Mouse (Mus musculus) fat pad, adult 2 months (tissue): ENCODE data around the gene Mink1.
A peak's percentile ranks its signal among the peaks of the same experiment; 100 is the strongest.

Experiments
- DNase-seq: peaks from one replicate; pipeline ENCODE4 v3.0.0-alpha.2; 2011; ENCODE audit warnings: low read depth, low spot score; ENCODE audit errors: extremely low read depth

Gene Mink1

GRCm38 (mm10) chr11:70628431-70628830 lies 65.8 kb downstream of the Mink1 start:
- no peak for DNase-seq

DNA sequence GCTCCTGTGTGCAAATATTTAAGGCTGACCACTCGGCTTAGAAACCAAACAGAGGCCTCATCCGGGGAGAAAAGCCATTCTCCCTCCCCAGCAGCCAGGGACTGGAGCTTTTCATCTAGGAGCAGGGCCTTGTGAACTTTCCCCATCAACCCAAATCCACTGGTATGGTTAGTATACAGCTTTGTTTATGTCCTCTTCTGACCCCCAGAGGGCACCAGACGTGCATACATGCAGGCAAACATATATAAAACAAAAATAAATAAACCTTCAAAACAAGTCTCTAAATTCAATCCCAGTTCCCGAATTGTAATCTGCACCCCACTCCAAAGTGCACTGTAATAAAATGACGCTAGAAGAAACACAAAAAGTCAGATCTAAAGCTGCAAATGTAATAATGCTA lies 66.9 kb downstream of the Mink1 start:
- DNase-seq: no peak

GRCm38 (mm10) chr11:70630129-70630528 lies 67.4 kb downstream of the Mink1 start:
- DNase-seq: no peak

GRCm38 (mm10) chr11:70635601-70636000 lies 72.9 kb downstream of the Mink1 start:
- DNase-seq: peak; percentile 69

- DNase-seq: no peak
Observed at GRCm38 (mm10) chr11:70637764-70638163, 75.1 kb downstream of the Mink1 start.

DNA sequence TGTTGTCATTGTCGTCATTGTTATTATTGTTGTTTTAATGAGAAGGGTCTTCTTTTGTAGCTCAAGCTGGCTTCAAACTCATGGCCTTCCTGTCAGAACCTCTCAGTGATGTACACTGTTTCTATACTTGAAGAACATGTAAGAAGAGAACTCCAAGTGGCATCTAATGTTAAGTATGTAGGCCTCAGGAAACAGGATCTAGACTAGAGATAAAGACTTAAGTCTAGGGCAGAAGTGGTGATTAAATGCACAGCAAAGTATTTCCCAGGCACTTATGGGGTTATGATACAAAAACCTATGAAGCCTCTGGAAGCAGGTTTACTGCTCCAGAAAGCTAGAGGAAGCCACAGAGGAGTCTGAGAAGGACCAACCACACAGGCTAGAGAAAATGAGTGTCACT lies 75.6 kb downstream of the Mink1 start:
- DNase-seq: no peak

GRCm38 (mm10) chr11:70638714-70639278 lies 76.1 kb downstream of the Mink1 start, which contains the start of gene Gp1ba:
Gene Gp1ba (plus strand): TSS chr11:70639122.
- no peak for DNase-seq

- no peak for DNase-seq
Observed at GRCm38 (mm10) chr11:70639976-70640375, 77.3 kb downstream of the Mink1 start.

GRCm38 (mm10) chr11:70641241-70641640 lies 78.6 kb downstream of the Mink1 start:
- no peak for DNase-seq

GRCm38 (mm10) chr11:70643051-70643450 lies 80.4 kb downstream of the Mink1 start:
- DNase-seq: no peak

DNA sequence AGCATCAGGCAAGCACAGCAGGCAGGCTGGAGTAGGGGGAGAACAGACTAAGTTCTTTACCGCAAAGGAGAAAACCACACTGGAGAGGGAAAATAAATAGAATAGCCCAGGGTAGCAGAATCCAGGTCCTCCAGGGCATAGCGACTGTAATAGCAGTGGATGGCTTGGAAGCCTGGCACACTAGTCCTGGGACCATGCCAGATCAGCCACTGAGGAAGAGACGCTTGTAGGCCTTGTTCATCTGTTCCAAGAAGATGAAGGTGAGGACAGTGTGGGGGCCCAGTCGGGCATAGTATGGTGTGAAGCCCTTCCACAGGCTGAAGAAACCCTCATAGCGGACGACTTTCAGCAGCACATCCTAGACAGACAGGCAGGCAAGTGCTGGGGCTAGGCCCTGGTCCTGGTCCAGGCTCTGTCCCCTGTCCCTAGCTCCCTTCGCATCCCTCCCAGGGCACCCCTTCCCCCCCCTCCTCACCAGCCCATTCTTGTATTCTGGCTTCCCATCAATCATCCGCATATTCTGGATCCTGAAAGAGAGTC lies 82.0 kb downstream of the Mink1 start:
- DNase-seq: no peak

DNA sequence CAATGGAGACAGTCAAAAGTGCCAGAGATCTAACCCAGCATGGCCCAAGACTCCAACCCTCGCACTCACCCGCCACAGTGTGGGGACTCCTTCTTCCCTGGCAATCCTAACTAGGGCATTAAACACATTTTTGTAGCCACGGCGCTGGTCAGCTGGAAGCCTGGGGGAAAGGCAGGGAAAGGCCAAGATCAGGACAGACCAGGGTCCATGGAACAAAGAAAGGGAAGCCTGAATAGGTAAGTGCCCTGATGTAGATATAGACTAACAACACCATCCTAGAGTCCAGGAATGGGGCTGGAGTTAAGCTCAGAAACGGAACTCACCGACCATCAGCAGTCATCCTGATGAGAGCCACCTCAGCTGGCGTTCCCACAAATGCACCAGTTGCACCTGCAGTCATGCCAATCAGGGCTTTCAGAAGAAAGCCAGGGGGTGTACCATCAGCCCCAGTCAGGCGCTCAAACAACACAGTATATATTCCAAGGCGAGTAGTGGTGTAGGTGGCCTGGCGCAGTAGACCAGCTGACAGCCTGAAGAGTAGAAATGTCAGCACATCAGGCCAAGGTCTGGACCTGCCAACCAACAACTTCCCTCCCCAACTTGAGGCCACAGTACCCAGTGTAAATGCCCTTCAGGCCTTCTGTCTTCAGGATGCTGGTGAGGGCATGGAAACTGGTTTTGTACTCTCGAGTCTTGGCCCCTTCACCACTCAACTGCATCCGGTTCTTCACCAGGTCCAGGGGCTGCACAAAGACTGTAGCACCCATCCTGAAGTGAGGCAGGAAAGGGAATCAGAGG lies 83.0 kb downstream of the Mink1 start:
- no peak for DNase-seq

DNA sequence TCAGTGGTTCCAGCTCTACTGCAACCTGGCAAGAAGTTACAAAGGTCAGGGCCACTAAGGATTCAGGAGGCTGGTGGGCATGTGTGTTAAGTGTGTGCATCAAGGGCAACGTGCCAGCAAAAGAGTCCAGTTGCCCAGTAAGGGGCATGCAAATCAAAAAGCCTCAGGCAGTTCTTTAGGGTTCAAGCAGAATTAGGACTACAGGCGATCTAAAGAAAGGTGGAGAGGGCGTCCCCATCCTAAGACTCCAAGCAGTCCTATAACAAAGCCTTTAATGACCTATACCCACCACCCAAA lies 83.5 kb downstream of the Mink1 start:
- no peak for DNase-seq

- DNase-seq: peak; percentile 90
Observed at GRCm38 (mm10) chr11:70646691-70647650, 84.3 kb downstream of the Mink1 start, which contains the start of the genes Rnf167 and Slc25a11. Gene Rnf167 (plus strand): TSS chr11:70647235. Gene Slc25a11 (minus strand): TSS chr11:70647479.

- no peak for DNase-seq
Observed at GRCm38 (mm10) chr11:70647716-70648420, 85.2 kb downstream of the Mink1 start.

- DNase-seq: no peak
Observed at GRCm38 (mm10) chr11:70648512-70648911, 85.8 kb downstream of the Mink1 start.

GRCm38 (mm10) chr11:70649185-70649734 lies 86.6 kb downstream of the Mink1 start:
- no peak for DNase-seq

GRCm38 (mm10) chr11:70650322-70651175 lies 87.9 kb downstream of the Mink1 start:
- no peak for DNase-seq

GRCm38 (mm10) chr11:70651391-70651790 lies 88.7 kb downstream of the Mink1 start:
- DNase-seq: no peak
